Mouse (Mus musculus): Measurements from ENCODE around the gene Zbtb32.

Zbtb32 gene

GRCm38 (mm10) chr7:30600651-30601050 lies 1.9 kb upstream of the Zbtb32 start:
- no peak for DNase-seq (ENCODE audit: low spot score in 2 of 2)

DNA sequence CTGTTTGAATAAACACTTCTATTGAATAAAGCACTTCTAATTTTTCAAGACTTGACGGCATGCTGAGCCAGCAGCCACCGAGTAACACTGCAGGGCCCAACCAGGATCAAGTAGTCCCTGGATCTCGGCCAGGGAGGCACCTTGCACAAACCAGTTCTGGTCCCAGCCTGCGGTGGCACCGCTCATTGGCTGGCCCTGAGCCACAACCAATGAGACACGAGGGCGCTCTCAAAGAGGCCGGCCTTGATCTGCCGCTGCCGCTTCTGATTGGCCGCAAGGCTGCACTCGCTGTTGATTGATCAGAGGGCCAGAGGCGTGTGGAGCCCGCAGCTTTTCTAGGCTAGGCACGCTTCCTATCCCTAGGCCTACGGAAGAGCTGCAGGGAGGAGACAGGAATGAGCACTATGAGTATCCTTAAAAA lies 1.2 kb upstream of the Zbtb32 start:
- DNase-seq (ENCODE audit: low spot score in 2 of 2): peak; percentile 80 to 93

DNA sequence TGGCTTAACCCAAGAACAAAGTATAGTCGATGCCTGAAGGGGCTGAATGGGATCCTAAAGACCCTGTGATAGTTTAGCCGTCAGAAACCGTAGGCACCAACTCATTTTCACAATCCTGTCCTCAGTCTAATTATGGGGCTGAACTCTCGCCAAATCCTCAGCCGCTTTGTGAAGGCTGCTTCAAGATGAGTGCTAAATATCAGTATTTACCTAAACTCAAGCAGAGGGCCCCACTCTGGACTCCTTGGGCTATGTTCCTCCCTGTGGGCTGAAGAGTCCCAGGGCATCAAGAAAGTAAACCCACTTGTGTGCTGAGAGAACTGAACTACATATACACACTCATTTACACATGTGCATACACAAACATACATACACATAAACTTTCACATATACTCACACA lies 1.9 kb downstream of the Zbtb32 start:
- DNase-seq (ENCODE audit: low spot score in 2 of 2): no peak

- no peak for DNase-seq (ENCODE audit: low spot score in 2 of 2)
Measured at GRCm38 (mm10) chr7:30596093-30596492, 2.6 kb downstream of the Zbtb32 start.

GRCm38 (mm10) chr7:30594510-30595024 lies 4.1 kb downstream of the Zbtb32 start:
- DNase-seq (ENCODE audit: low spot score in 2 of 2): no peak

GRCm38 (mm10) chr7:30593579-30594509 lies 4.9 kb downstream of the Zbtb32 start:
- no peak for DNase-seq (ENCODE audit: low spot score in 2 of 2)

GRCm38 (mm10) chr7:30592772-30593423 lies 5.8 kb downstream of the Zbtb32 start:
- DNase-seq (ENCODE audit: low spot score in 2 of 2): no peak

DNA sequence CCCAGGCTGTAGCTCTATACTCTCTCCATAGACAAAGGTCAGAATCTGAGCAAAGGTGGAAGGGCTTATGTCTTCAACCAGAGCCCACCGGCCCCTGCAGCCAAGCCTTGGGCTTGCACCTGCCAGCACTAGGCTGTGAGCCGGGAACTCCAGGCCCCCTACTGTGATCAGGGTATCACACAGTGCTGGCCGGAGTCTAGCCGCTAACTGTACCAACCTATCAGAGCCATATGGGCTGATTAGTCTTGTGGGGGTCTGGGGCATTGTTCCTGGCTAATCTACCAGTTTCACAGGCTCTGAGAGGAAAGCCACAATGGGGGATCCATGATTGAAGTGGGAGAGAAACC lies 7.1 kb downstream of the Zbtb32 start:
- no peak for DNase-seq (ENCODE audit: low spot score in 2 of 2)

GRCm38 (mm10) chr7:30590927-30591604 lies 7.6 kb downstream of the Zbtb32 start:
- DNase-seq (ENCODE audit: low spot score in 2 of 2): no peak

DNA sequence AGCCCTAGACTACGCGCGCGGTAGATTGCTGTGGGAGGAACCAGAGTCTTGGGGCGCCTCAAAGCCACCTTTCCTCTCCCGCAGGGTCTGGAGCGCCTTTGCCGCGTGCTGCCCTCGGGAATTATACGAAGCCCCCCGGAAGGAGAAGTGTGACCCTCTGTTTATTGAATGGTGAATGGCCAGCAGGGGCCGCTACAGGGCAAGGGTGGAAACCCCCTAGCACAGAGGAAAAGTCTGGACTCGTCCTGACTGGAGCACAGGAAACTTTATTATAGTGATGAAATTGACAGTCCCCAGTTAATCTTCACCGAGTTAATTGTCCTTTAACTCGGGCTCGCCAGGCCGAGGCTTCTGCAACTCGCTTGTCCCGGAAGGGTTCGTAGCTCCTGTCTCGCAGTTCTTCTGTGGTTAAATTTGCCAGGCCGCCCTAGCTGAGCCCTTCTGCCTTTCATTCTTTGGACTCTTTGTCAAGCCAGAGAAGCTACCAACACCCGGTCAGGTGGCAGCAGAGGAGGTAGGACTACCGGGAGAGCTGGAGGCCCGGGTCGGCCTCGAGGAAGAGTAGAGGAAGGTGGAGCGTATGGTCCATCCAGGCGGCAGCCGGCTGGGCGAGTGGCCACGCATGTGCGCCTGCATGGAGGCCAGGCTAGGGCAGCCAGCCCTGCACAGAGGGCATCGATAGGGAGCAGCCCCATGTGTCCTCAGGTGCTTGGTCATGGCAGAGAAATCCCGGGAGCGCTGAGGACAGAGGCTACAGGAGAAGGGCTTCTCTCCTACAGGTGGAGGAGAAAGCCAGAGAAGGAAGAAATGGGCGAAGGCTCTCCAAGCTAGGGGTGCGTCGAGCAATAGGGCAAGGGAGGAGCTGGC lies 9.0 kb downstream of the Zbtb32 start:
- peak in 1 of 2 experiments; percentile 79 for DNase-seq (ENCODE audit: low spot score in 2 of 2)

GRCm38 (mm10) chr7:30588676-30589434 lies 9.9 kb downstream of the Zbtb32 start, which contains the start of gene Kmt2b:
Gene Kmt2b, minus strand, starts transcription at chr7:30588726.
- peak; percentile 96 to 97 for DNase-seq (ENCODE audit: low spot score in 2 of 2)

DNA sequence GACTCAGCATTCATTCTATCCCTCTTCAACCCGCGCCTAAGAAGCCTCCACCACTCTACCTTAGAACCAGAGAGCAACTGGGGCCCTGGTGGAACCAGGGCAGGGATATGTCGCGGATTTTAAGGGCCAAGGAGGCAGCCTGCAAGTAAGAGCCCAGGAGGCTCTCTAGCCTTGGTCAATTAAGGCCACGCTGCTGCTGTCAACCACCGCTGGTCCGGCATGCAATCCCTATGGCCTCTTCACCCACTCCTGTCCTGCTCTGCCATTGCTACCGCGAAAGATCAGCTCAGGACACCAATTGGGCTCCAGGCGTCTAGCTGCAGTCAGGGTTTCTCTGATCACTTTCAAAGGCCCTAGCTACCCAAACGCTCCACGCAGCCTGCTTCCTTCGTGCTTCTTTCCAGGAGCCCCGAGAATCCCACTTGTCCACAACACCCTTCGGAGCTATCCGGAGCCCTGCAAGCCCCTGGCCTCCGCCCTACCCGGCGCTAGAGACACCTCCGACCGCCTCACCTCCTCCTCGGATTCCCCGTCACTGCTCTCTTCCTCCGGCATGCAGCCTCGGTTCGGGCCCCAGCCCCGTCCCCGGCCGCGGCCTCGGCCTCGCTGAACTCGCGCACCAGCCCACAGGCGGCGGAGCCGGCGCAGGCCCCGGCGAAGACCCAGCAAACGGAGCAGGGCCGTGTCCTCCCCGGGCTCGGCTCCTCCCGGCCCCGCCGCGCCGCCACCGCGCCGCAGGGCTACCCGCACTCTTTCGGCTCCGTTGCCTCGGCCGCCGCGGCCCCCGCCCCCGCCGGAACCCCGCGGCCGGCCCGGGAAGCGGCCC lies 10.7 kb downstream of the Zbtb32 start:
- DNase-seq (ENCODE audit: low spot score in 2 of 2): peak in 1 of 2 experiments; percentile 48

DNA sequence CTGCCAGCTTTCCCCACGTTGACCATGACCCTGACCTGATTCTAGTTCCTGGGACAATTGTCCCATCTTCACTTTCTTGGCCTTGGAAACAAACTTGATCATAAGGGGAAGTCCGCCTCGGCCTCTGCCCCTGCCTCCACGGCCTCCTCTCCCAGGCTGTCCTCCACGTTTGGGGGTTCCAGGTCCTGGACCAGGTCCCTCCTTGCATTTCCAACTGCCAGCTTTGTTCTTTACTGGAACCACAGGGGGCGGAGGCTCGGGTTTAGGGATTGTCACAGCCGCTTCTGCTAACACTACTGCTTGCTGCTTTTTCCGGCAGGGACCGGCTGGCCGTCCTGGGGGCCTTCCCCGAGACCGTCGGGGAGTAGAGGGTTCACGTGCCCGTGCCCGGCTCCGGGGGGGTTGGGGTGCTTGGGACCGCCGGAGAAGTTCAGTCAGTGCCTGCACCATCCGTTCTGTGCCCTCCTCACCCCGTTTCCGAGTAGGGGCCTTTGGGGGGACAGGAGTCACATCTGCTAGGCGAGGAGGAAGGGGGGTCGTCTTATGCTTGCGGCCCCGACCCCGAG lies 12.2 kb downstream of the Zbtb32 start:
- no peak for DNase-seq (ENCODE audit: low spot score in 2 of 2)

- DNase-seq (ENCODE audit: low spot score in 2 of 2): no peak
Measured at GRCm38 (mm10) chr7:30585170-30585569, 13.5 kb downstream of the Zbtb32 start.

DNA sequence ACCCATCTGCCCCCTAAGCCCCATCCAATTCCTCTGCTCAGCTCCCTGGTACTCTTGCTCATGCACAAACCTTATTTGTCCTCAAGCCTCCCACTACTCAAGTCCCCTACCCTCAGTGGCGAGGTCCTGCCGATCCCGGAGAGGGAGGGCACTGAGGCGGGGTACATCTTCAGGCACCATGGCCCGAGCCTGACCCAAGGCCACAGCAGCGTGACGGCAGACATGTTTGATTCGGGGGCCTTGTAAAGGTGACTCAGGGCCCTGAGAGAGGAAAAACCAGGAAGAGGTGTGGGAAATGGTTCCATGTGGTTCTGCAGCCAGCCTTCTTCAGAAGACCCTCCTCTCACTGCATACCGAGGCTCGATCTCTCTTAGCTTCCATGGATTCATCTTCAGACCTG lies 14.4 kb downstream of the Zbtb32 start:
- DNase-seq (ENCODE audit: low spot score in 2 of 2): no peak

DNA sequence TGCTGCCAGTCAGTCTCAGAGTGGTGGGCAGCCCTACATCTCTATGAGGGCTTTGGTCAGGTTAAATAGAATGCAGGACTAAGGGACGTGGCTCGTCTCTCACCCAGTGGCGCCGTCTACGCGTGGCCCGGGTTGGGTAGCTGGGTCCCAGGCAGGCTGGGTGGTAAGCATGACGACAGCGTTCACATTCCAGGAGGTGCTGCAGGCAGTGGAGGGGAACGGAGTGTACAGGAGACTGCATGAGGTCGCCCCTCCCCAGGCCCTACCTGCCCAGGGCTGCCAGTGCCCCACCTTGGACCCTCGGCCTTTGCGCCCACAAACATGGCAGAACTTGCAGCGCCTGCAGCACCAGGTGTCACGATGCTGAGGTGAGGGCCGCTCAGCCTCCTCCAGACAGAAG lies 17.2 kb downstream of the Zbtb32 start:
- no peak for DNase-seq (ENCODE audit: low spot score in 2 of 2)

DNA sequence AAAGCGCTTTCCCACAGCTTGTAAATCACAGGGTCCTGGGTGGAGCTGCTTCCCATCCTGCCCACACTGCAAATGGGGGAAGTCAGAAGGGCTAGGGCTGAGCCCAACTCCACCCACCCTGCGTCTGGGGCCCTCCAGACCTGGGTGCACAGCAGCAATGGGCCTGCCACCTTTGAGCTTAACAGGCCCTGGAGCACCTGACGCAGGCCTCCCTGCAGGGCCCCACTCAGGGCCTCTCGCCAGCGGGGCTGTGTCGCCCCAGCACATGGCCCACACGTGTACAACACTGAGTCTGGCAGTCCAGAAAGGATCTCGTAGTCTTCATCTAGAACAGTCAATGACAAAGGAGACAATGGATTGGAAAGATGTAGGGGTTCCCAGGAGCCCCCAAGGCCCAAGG lies 18.8 kb downstream of the Zbtb32 start:
- DNase-seq (ENCODE audit: low spot score in 2 of 2): no peak

GRCm38 (mm10) chr7:30572969-30573368 lies 25.7 kb downstream of the Zbtb32 start:
- no peak for DNase-seq (ENCODE audit: low spot score in 2 of 2)

DNA sequence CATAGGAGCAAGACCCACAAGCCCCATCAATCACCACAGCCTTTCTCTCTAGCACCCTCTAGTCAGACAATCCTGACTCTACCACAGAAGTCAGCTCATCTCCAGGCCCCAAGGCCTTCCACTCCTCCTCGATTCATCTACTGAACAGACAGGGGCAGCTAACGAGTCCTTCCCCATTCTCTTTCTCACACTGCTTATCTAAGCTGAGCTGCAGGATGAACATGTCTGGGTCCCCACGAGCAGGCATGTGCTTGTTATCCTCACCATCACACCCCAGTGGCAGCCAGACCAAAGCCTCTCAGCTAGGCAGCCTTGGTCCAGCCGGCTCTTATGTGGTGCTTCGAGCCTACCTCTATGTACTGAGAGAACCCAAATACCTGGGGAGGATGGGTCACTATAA lies 26.3 kb downstream of the Zbtb32 start:
- DNase-seq (ENCODE audit: low spot score in 2 of 2): no peak
